Mouse (Mus musculus) urinary bladder, postnatal 14 days (tissue): ENCODE measurements around the gene Ddx46.
"Not testable (repeated sequence)": the region's sequence is repeated elsewhere in the genome, so short reads cannot be mapped to it uniquely, and the experiment has no call there.

Experiments
- DNase-seq: peaks from one replicate; pipeline ENCODE4 v3.0.0; 2021; ENCODE audit warnings: low spot score

Gene Ddx46

GRCm38 (mm10) chr13:55634639-55635127, at the start of gene Ddx46:
Ddx46 (plus strand) TSS chr13:55635027.
- peak; percentile 90 for DNase-seq

- no peak for DNase-seq
These were observed 42.8 kb upstream of the Ddx46 start for GRCm38 (mm10) chr13:55591961-55592490.

DNA sequence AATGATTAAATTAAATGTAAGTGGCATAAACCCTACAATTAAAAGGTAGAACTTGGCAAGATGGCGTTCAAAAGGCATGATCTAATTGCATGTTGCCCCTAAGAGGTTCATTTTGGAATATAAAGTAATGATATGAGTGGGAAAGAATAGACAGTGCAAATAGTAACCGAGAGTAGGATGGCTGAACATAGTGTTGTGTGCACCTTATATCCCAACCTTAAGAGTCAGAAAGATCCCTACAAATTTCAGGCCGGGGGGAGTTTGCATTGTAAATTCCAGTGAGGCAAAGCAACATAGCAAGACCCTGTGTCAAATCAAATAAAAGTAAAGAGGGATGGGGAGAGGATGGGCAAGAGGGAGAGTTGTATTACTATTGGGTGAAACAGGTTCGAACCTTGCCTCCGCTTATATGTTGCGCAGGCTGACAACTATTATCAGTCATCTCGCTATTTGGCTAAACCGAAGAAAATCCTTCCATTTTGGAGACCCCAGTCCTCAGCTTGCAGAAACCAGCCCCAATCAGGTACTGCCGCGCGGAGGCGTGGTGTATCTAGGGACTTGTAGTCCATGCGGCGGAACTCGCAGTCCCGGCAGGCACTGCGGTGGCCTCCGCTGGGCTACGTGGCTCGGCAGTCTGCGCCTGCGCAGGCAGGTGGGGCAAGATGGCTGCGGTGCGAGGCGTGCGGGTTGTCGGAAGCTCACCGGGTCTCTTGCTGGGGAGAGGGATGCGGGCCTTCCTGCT, 42.1 kb upstream of the Ddx46 start:
- peak; percentile 96 for DNase-seq

DNA sequence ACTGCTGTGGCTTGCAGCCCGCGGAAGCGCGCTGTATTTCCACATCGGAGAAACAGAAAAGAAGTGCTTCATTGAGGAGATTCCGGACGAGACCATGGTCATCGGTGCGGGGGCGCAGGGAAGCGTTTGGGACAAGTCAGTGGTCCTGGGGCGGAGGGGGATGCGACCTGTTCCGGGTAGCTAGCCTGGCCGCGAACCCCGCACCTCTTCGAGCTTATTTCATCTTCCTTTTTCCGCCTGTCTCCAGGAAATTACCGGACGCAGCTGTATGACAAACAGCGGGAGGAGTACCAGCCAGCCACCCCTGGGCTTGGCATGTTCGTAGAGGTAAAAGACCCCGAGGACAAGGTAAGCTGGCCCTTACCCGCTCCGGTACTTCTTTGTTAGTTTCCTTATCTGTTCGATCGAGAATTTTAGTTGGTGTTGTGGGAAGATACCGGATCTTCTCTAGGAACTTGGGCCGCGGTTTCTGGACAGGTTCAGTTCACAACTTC, 41.5 kb upstream of the Ddx46 start:
- no peak for DNase-seq

GRCm38 (mm10) chr13:55595375-55595774, 39.5 kb upstream of the Ddx46 start:
- DNase-seq, result no peak

- no peak for DNase-seq
These were observed 38.0 kb upstream of the Ddx46 start for GRCm38 (mm10) chr13:55596802-55597201.

GRCm38 (mm10) chr13:55599566-55600540, 35.0 kb upstream of the Ddx46 start, which contains the start of gene B4galt7:
B4galt7 (plus strand) TSS chr13:55599896.
- peak; percentile 84 for DNase-seq

GRCm38 (mm10) chr13:55600657-55601056, 34.2 kb upstream of the Ddx46 start:
- DNase-seq, result no peak

DNA sequence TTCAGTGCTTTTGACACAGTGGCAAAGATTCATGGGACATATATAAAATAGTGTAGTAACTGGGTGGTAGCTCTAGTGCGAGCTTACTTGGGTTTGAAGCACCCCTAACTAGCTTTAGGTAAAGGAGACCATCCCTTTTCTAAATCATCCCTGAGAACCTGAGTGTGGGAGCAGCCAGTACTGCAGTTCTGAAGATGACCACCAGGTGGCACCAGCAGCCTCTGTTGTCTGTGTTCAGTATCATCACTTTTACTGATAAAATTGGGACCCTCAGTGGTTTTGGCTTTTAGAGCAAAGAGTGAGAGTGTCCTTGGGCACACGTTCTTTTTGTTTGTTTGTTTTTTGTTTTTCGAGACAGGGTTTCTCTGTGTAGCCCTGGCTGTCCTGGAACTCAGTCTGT, 33.2 kb upstream of the Ddx46 start:
- peak; percentile 82 for DNase-seq

DNA sequence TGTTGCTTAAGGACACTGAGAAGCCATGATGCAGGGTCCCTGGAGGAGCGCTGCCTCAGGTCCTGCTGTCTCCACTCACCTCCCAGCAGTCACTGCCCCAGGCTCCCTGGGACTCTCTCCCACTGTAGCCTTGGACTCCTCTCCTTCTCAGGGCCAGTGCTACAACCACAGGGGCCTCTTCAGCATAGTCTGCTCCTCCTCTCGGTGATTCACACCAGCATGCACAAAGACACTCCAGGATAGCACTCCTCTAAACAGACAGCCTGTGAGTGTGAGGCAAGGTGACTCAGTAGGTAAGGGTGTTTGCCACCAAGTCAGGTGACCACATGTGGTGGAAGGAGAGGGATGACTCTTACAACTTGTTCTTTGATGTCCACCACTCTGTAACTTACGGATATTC, 30.2 kb upstream of the Ddx46 start:
- DNase-seq, result no peak

DNA sequence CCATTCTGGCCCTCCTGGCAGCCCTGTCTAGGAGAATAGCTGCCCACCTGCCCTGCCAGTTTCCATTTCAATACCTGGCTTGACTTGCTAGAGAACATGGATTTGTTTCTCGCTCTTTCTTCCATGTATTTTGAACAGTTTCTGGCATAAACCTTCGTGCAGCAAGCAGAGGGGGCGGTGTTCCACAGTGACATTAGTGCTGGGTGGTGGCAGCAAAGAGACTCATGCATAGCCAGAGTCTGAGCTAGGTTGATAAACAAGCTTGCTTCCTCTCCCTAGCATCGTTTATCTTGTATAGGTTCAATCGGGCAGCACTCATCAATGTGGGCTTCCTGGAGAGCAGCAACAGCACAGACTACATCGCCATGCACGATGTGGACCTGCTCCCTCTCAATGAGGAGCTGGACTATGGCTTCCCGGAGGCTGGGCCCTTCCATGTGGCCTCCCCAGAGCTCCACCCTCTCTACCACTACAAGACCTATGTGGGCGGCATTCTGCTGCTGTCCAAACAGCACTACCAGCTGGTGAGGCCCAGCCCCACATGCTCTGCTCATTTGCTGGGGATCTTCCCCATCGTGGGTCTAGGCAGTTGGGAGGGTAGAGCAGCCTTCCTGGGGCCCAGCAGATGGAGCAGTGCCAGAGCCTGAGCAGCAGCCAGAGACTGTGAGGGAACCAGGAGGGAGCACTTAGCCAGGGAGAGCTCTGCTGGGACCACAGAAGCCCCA, 27.8 kb upstream of the Ddx46 start:
- DNase-seq, result no peak

DNA sequence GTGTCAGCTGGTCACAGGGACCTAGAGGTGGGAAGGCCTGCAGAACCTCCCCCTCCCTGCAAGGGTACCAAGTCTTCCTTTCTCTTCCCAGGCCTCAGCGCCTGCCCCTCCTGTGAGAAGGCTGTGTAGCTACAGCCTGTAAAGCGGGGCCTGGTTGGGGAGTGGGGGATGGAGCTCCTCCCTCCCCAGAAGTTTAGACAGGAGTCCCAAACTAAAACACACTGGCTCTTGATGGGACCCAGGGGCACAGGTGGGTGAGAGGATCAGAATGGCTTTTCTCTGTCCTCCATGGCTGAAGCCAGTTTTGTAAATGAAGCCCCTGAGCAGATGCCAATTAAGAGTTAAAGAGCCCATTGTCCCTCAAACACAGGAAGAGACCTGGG, 27.2 kb upstream of the Ddx46 start:
- no peak for DNase-seq

- DNase-seq, result no peak
These were observed 22.8 kb upstream of the Ddx46 start for GRCm38 (mm10) chr13:55611996-55612395.

GRCm38 (mm10) chr13:55613471-55613870, 21.4 kb upstream of the Ddx46 start:
- DNase-seq, result no peak

- no peak for DNase-seq
These were observed 15.5 kb upstream of the Ddx46 start for GRCm38 (mm10) chr13:55619328-55619727.

DNA sequence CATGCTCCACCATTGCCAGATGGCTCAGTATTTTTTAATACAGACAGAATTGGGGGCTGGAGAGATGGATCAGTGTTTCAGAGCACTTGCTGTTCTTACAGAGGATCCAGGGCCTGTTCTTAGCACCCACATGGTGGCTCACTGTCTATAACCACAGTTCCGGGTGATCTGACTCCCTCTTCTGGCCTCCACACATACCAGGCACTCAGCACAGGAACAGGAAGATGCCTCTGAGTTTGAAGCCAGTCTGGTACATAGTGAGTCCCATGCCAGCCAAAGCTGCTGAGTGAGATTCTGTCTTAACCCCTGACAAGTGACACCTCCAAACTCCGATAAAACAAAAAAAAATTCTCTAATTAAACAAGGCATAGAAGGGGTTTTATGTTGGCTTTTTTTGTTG, 14.6 kb upstream of the Ddx46 start:
- no peak for DNase-seq

GRCm38 (mm10) chr13:55622156-55622648, 12.6 kb upstream of the Ddx46 start:
- not testable (repeated sequence) for DNase-seq

DNA sequence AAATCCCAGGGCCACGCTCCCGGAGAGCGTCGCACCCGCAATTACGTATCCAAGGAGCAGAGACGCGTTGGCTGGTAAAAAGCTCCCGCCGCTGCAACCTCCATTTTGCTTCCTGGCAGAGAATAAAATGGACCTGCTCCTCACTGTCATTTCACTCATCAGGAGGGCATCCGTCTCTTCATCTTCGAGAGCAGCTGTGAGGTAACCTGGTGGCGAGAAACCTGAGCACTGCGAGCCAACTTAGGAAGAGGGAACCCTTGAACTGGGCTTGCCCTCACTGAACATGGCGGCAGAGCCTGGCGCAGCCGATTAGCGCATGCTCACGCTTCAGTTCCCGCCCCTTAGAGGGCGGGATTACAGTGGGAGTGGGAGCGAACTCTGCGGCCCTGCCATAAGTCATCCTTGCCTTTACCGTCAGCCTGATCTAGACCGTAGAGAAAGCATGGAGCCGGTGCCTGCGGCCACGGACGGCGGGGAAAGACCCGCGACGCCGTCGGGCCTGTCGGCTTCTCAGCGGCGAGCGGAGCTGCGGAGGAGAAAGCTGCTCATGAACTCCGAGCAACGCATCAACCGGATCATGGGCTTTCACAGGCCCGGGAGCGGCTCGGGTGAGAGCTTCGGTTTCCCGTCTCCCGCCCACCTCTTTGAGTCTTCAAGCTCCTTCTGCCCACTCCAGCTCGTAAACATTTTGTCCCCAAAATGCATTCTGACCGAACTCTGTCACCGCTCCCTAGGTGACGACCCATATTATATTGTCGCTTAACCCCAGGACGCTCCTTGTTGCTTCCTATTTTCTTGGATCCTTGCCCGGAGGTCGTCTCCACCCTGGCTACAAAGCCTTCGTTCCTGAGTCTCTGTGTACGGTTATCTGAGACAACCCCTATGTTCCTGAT, 11.9 kb upstream of the Ddx46 start, which contains the start of gene Caml:
Caml (plus strand) TSS at position 357 of the 893 bp plus-strand sequence.
- peak; percentile 88 for DNase-seq

DNA sequence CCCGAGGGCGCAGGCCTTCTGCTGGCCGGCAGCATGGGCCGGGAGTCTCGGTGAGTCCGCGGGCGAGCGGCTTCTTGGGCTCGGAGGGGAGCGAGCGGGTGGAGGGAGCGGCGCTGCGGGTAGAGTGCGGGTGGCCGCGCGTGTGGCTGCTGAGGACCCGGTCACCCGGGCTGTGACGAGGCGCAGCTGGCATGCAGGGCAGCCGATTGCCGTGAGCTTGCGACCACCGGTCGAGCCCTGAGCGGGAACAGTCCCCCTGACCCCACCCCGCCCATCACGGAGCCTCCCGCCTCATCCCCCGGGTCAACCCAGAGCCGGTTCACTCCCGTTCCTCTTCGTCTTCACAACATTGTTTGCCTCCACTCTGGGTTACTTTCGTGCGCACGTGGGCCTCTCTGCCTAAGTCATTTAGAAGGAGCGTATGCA, 332 bp downstream of the Ddx46 start:
- DNase-seq, result no peak
